Mouse (Mus musculus) testis, adult 2 months (tissue): Measurements from ENCODE around the gene Trp73.

ENCODE experiments used
- CTCF ChIP-seq: fragments of 200-500 bp; IDR thresholded peaks from 2 replicates; pipeline ENCODE4 v1.5.1; 2012; ENCODE audit warnings: low read depth, mild to moderate bottlenecking, inconsistent platforms, low read length, moderate library complexity; ENCODE audit not compliant: control insufficient read depth, insufficient read depth, insufficient replicate concordance
- POLR2A ChIP-seq: fragments of 200-500 bp; IDR thresholded peaks from 2 replicates; pipeline ENCODE4 v1.6.1; 2012; ENCODE audit warnings: low read depth, mild to moderate bottlenecking, inconsistent platforms, low read length, moderate library complexity; ENCODE audit not compliant: control insufficient read depth

GRCm38 (mm10) chr4:154141009-154141867 is 1.2 kb upstream of the Trp73 start:
- no peak for TF ChIP-seq POLR2A
- TF ChIP-seq CTCF: no peak
